Mouse (Mus musculus) kidney, embryonic 16.5 days (tissue): ENCODE results near the gene Cabs1. TPM values are rescaled to one million over a fixed set of nuclear protein-coding genes. Genes with fewer than 3 reads are reported as not detected.

ENCODE experiments used
- ATAC-seq: fragments of 200-750 bp; cut with Nextera tagmentation; 2 replicates; pipeline ENCODE4 v1.8.0; 2017; ENCODE audit warnings: moderate TSS enrichment; ENCODE audit not compliant: low FRiP score, low TSS enrichment
- H3K27ac ChIP-seq: fragments of 300-500 bp; sonication (generic); 2 replicates; pipeline ENCODE4 v1.5.1; 2014; ENCODE audit warnings: low read length
- H3K27me3 ChIP-seq: fragments of 300-500 bp; sonication (generic); 2 replicates; pipeline ENCODE4 v1.6.1; 2014; ENCODE audit warnings: low read length, control low read depth, mixed read lengths; ENCODE audit not compliant: insufficient read depth
- H3K36me3 ChIP-seq: fragments of 300-500 bp; sonication (generic); 2 replicates; pipeline ENCODE4 v1.6.1; 2014; ENCODE audit warnings: low read length, control low read depth, mixed read lengths; ENCODE audit not compliant: insufficient read depth
- H3K4me1 ChIP-seq: fragments of 300-500 bp; sonication (generic); 2 replicates; pipeline ENCODE4 v1.6.1; 2014; ENCODE audit warnings: low read length, control low read depth, mixed read lengths; ENCODE audit not compliant: insufficient read depth
- H3K4me2 ChIP-seq: fragments of 300-500 bp; sonication (generic); replicated peaks from 2 replicates; pipeline ENCODE4 v1.6.1; 2014; ENCODE audit warnings: low read depth, low read length
- H3K4me3 ChIP-seq: fragments of 300-500 bp; sonication (generic); 2 replicates; pipeline ENCODE4 v1.5.1; 2014; ENCODE audit warnings: mild to moderate bottlenecking, low read length
- H3K9ac ChIP-seq: fragments of 300-500 bp; sonication (generic); replicated peaks from 2 replicates; pipeline ENCODE4 v1.6.1; 2014; ENCODE audit warnings: low read length
- H3K9me3 ChIP-seq: fragments of 300-500 bp; sonication (generic); 2 replicates; pipeline ENCODE4 v1.6.1; 2016; ENCODE audit warnings: low read length, control low read depth
- WGBS: fragments of 180-500 bp; shearing (Covaris S2); extraction: QIAGEN DNeasy Blood & Tissue Kit; methylation state at CpG from one replicate; pipeline ENCODE4 v1.1.7; 2014; 5-methylcytosine and 5-hydroxymethylcytosine counted together
- polyA plus RNA-seq: library from polyadenylated mRNA; unstranded; fragments of >200 nt; fragmentation: Nextera tagmentation; extraction: Ambion mirVana; gene quantifications from 2 replicates; pipeline ENCODE4 v1.2.1, GENCODE M21; 2015

Gene Cabs1
- not detected in 2 replicates for polyA plus RNA-seq

DNA sequence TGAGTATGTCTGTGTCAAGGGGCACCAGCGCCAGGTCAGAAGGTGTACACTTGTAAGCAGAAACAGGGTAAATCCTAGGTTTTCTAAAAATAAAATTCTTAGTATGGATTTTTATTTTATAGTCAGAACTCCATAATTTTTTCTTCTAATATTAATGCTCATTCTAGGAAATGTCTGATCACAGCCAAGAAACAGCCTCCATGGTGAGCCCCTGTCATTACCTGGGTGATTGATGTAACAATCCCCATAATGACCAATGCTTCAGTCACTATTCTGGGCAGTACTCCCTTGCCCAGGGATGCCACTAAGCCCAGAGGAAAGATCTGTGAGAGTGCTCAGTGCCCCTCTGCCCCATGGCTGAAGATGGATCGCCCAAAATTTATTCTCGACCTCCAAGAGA is at the start of gene Cabs1:
Cabs1 (plus strand) TSS at position 301 of the 400 bp plus-strand sequence.
- H3K4me2 ChIP-seq = no peak within 1 kb of the TSS
- no peak for ATAC-seq
- H3K9ac ChIP-seq = no peak within 1 kb of the TSS
- no peaks in the 10 kb centered on the region for H3K27me3 ChIP-seq
- H3K9me3 ChIP-seq = no peaks in the 10 kb centered on the region
- H3K4me3 ChIP-seq = no peak within 1 kb of the TSS
- H3K4me1 ChIP-seq = no peaks in the 10 kb centered on the region
- no peaks in the 10 kb centered on the region for H3K36me3 ChIP-seq
- no peak within 1 kb of the TSS for H3K27ac ChIP-seq
- WGBS = 82% methylated on average over 3 of the region's 3 CpGs

DNA sequence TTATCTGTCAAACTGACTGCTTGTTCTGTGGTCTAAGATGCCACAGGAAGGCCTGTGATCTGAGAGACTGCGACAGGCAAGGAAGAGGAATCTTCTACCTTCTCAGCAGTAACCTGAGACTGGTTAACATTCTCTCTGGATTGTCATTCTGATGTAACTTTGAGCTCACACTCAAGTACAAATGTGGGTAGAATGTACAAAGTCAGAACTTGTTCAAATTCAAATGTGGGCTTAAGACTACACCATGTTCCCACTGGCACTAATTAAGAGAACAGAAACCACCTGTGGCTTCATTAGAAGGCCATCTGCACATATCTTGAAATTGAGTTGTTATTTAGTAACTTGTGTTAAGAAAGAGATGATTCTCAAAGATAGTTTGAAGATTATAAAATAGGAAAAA is 47.6 kb upstream of the Cabs1 start:
- Histone ChIP-seq H3K27ac (no peak overlapping the region), H3K27me3 (no peaks in the 10 kb centered on the region), H3K4me1 (no peaks in the 10 kb centered on the region), H3K9ac (no peak overlapping the region), H3K4me3 (no peak overlapping the region), H3K4me2 (no peak overlapping the region), H3K36me3 (no peaks in the 10 kb centered on the region), H3K9me3 (no peaks in the 10 kb centered on the region)
- ATAC-seq = no peak
- WGBS = 69% methylated on average over 1 of the region's 1 CpGs

DNA sequence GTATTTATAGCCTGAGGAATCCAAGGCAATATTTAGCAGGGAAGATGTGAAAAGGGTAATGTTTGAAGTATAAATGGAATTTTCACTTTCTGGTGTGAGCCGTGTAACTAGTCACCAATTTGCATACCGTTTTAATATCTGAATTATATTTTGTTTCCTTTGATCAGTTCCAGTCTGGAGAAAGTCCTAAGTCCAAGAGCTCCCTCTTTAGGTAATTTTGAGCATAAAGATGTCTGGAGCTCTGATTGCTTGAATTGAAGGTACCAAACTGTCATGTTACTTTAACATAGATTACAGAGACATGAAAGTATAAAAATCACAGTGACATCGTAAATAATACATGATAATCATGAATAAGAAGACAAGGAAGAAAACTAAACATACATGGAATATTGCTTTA is 38.5 kb upstream of the Cabs1 start:
- 46% methylated on average over 3 of the region's 3 CpGs for WGBS
- no peaks in the 10 kb centered on the region for H3K27me3 ChIP-seq
- H3K4me2 ChIP-seq = no peak overlapping the region
- ATAC-seq = no peak
- H3K9me3 ChIP-seq = no peaks in the 10 kb centered on the region
- no peak overlapping the region for H3K27ac ChIP-seq
- H3K9ac ChIP-seq = no peak overlapping the region
- H3K4me1 ChIP-seq = no peaks in the 10 kb centered on the region
- H3K36me3 ChIP-seq = no peaks in the 10 kb centered on the region
- H3K4me3 ChIP-seq = no peak overlapping the region

DNA sequence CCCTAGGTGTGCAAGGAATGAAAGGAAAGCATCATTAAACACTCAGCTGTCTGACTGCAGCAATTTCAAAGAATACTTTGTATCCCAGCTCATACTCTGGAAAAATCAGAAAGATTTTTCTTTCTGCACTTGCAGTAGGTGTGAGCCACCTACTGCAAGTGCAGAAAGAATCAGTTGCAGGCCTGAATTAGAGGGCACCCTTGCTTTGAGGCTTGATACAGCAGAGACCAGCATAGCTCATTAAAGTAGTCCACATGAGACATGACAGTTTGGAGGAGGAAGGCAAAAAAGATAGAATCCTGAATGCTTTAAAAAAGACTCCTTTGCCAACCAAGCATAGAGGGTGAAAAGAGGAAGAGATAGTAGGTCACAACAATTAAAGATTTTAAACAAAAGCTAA is 36.7 kb upstream of the Cabs1 start:
- H3K36me3 ChIP-seq = no peaks in the 10 kb centered on the region
- ATAC-seq = no peak
- H3K27ac ChIP-seq = no peak overlapping the region
- H3K9me3 ChIP-seq = no peaks in the 10 kb centered on the region
- H3K9ac ChIP-seq = no peak overlapping the region
- H3K4me1 ChIP-seq = no peaks in the 10 kb centered on the region
- no peak overlapping the region for H3K4me3 ChIP-seq
- no peak overlapping the region for H3K4me2 ChIP-seq
- no peaks in the 10 kb centered on the region for H3K27me3 ChIP-seq

DNA sequence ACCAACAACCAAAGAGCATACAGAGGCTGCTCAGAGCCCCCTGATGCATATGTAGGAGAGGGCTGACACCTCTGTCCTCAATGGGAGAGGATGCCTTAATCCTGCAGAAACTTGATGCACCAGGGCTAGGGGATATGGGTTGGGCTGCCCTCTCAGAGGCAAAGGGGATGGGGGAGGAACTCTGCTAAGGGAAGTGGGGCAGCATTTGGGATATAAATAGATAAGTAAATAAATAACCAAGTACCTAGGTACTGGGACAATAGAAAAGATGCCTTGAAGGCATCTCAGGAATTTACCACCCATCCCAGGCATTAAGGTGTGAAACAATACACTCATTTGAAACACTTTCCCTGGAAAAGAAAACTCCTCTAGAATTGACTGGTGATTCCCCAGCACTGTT is 27.4 kb upstream of the Cabs1 start:
- Histone ChIP-seq H3K4me3 (no peak overlapping the region), H3K9me3 (no peaks in the 10 kb centered on the region), H3K9ac (no peak overlapping the region), H3K4me2 (no peak overlapping the region), H3K27me3 (no peaks in the 10 kb centered on the region), H3K27ac (no peak overlapping the region), H3K4me1 (no peaks in the 10 kb centered on the region), H3K36me3 (no peaks in the 10 kb centered on the region)
- no peak for ATAC-seq

DNA sequence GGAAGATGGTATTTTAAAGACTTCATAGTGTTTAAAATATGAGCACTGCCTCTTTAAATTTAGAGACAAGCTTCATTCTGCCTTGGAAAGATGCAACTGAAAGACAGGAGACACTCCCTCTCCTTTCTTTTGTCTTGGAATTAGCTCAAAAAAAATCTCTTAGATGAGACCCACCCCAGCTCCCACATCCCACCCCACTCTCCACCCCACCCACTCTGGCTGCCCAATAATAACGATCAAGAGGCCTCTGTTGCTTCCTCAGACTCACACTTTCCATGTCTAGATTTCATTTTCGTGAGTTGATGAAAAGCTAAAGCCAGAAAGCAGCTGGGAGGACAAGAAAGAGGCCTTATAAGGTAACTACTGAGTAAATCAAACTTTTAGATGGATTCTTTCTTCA is 10.0 kb upstream of the Cabs1 start, which contains the start of the genes 2310003L06Rik and Gm28434:
2310003L06Rik (plus strand) TSS at position 259 of the 400 bp plus-strand sequence.
Gm28434 (plus strand) TSS at position 317 of the 400 bp plus-strand sequence.
- WGBS = 52% methylated on average over 2 of the region's 2 CpGs
- Histone ChIP-seq H3K9me3 (no peaks in the 10 kb centered on the region), H3K4me2 (no peak within 1 kb of the TSS), H3K36me3 (no peaks in the 10 kb centered on the region), H3K27me3 (no peaks in the 10 kb centered on the region), H3K9ac (no peak within 1 kb of the TSS), H3K4me1 (no peaks in the 10 kb centered on the region), H3K4me3 (no peak within 1 kb of the TSS), H3K27ac (no peak within 1 kb of the TSS)
- no peak for ATAC-seq

DNA sequence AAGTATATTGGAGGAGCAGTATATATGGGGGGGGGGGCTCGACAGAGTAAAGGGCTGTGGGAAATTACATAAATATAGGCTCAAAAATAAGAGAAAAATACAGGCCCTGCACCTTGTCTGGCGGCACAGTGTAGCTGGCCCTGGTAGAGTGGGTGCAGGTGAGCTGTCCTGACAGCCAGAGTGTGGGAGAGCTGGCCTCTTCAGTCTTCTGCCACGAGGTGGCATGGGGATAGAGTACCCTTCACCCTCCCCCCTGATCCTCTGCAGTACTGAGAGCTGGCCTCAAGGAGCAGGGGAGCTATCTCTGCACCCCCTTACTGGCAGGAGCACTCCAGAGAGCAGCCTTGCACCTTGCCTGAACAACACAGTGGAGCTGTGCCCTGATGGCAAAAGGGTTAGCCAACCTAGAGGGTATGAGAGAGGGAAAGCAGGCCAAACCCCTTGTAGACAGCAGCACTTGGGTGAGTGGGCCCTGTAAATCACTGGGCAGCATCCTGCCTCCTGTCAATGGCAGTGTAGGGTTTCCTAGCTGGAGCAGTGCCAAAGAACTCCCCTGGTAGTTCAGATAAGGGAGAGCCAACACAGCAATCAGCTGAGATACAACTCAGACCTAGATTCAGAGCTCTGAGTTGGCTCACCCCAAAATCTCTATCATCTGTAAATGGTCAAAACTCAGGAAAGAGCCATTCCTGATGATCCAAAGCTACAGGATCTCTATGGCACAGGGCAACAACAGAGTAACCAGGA is 3.4 kb downstream of the Cabs1 start:
- H3K4me1 ChIP-seq = no peaks in the 10 kb centered on the region
- ATAC-seq = peak; percentile 70; the same call in 1 of the 2 replicates
- H3K9ac ChIP-seq = no peak overlapping the region
- no peaks in the 10 kb centered on the region for H3K9me3 ChIP-seq
- H3K36me3 ChIP-seq = no peaks in the 10 kb centered on the region
- 65% methylated on average over 3 of the region's 3 CpGs for WGBS
- H3K27ac ChIP-seq = no peak overlapping the region
- no peak overlapping the region for H3K4me3 ChIP-seq
- H3K27me3 ChIP-seq = no peaks in the 10 kb centered on the region
- H3K4me2 ChIP-seq = no peak overlapping the region

DNA sequence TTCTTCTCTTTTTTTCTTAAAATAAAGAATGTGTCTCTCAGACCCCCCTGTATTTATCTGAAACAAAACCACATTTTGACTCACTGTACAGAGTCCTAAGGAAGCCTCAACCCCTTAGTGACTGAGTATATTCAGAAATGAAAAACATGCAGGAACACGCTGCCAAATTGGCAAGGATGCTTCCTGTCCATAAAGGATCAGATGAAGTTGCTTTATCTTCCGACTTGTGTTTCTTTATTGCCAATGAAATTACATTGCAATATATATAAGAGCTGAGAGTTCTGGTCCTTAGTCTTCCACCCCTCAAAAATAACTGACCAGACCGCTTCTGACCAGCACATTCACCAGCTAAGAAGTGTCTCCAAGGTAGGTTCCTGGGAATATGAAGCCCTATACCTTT is 23.0 kb downstream of the Cabs1 start, which contains the start of gene Smr3a:
Smr3a (plus strand) TSS at position 301 of the 400 bp plus-strand sequence.
- ATAC-seq = no peak
- no peaks in the 10 kb centered on the region for H3K4me1 ChIP-seq
- H3K4me3 ChIP-seq = no peak within 1 kb of the TSS
- H3K27me3 ChIP-seq = no peaks in the 10 kb centered on the region
- no peak within 1 kb of the TSS for H3K9ac ChIP-seq
- no peaks in the 10 kb centered on the region for H3K9me3 ChIP-seq
- no peak within 1 kb of the TSS for H3K4me2 ChIP-seq
- WGBS = 87% methylated on average over 3 of the region's 3 CpGs
- no peaks in the 10 kb centered on the region for H3K36me3 ChIP-seq
- H3K27ac ChIP-seq = no peak within 1 kb of the TSS

DNA sequence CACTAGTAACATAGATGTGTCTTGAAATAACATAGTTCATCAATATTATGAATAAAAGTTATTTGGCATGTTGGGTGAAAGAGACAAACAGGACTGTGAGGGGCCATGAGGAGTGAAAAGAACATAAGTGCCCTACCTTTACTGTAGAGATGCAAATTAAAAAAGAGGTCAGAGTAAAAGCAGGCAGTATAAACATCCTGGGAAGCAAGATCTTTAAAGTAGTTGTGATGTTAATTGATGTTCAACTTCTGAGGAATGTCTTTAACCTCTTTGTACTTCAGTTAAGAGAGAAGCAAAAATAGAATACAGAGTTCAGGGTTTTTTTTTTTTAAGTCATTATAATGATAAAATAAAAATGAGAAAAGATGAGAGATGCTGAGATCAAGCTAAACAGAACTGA is 26.0 kb downstream of the Cabs1 start:
- no peak overlapping the region for H3K27ac ChIP-seq

More for the DNA sequence above, 26.0 kb downstream of the Cabs1 start:
- Histone ChIP-seq H3K9ac (no peak overlapping the region), H3K4me1 (no peaks in the 10 kb centered on the region), H3K27me3 (no peaks in the 10 kb centered on the region), H3K9me3 (no peaks in the 10 kb centered on the region), H3K36me3 (no peaks in the 10 kb centered on the region), H3K4me3 (no peak overlapping the region), H3K4me2 (no peak overlapping the region)
- no peak for ATAC-seq
